Mouse (Mus musculus) heart, adult 11 months (tissue): ENCODE results near the gene Cbs.

ENCODE experiments used
- DNase-seq: peaks from one replicate; pipeline ENCODE4 v3.0.0; 2022

Cbs gene

DNA sequence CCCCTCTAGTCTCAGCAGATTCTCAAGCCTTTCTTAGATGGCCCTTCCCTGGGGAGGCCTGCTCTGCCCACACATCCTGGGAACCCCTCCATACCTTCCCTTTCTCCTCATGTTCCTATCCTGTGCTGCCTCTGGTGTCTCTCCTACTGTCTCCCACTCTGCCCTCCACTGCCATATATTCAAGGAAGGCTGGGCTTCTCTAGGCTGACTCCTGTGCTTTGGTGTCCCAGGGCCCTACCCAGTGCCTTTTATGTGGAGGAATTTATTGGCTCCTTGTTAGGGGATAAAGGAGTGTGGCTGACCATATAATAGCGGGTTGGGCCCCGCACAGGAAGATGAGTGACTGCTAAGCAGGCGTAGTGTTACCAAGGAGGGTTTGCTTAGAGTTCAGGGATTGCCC is 53.9 kb downstream of the Cbs start:
- no peak for DNase-seq

GRCm38 (mm10) chr17:31580344-31580743 is 56.7 kb downstream of the Cbs start:
- DNase-seq, result no peak

DNA sequence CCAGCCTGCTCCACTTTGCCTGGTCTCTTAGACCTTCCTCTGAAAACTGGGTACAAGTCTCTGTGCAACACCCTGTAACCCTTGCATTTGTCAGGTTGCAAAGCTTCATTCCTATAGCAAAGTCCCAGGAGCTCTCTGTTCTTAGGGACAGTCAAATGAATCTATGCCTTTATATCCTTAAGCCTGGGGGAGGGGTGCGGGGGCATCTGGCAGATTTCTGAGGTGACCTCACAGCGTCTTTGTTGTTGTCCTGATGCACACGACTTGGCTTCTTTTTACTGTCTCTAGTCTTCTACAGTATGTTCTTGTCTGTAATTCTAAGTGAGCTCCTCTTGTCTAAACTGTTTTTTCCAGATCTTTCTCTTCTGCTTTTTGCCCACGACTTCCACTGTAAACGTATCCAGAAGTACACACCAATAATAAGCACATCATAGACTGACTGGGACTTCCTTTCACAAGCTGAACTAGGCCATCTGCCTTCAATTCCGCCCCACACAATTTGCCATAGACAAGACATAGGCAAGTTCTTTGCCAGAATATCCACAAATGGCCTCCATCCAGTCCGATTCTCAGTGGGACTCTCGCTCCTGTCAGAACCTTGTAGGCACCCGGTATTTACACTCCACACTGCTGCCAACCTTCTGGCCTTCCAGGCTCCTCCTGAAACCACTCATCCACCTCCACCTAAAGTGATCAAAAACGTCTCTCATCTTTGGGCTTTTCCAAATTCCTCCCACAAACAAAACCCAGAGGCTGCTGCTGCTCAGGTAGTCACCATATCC is 60.5 kb downstream of the Cbs start:
- DNase-seq, result no peak

DNA sequence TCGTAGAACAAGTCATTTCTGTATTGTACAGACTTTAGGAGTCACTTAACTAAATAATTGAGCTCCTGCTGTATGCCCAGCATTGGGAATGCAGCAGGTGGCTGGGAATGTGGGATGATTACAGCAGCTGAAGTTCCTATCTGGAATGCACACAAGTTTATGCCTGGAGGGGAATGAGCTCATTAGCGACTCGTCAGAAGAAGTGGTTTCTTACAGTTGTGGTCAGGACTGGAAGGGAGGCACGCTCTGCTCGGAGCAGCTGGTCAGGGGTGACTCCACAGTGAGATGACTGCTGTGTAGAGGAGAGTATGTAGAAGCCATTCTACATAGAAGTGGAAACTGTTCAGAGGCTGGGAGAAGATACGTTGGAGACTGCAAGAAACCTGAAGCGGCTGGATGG is 62.4 kb downstream of the Cbs start:
- no peak for DNase-seq

DNA sequence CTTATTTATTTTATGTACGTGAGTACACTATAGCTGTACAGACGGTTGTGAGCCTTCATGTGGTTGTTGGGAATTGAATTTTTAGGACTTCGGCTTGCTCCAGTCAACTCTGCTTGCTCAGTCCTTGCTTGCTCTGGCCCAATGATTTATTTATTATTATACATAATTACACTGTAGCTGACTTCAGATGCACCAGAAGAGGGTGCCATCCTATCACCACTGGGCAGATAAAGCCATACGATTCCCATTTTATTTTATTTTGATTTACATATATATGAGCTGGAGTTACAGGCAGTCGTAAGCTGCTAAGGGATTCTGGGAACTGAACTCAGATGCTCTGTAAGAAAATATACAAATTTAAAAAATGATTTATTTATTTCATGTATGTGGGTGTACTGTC is 65.3 kb downstream of the Cbs start:
- no peak for DNase-seq

DNA sequence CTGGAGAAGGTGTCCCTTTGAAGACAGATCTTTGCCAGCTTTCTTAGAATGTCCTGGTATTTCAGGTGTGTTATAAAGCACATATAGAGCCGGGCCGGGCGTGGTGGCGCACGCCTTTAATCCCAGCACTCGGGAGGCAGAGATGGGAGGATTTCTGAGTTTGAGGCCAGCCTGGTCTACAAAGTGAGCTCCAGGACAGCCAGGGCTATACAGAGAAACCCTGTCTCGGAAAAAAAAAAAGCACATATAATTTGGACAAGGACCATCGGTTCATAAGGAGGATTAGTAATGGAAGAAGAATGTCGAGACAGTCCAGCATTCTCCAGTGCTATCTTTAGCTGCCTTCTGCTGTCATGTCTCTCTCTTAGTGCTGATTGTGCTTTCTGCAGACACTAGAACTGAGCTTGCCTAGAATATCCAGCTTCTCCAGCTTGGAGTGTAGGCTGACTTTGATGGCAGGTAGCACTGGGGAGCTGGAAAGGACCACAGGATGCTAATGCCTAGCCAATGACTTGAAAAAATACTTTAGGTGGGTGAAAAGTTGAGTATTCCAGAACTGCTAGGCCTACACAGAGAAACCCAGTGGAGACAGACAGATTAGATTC is 66.6 kb downstream of the Cbs start:
- no peak for DNase-seq

- no peak for DNase-seq
Measured at GRCm38 (mm10) chr17:31569756-31570155, 67.3 kb downstream of the Cbs start.

DNA sequence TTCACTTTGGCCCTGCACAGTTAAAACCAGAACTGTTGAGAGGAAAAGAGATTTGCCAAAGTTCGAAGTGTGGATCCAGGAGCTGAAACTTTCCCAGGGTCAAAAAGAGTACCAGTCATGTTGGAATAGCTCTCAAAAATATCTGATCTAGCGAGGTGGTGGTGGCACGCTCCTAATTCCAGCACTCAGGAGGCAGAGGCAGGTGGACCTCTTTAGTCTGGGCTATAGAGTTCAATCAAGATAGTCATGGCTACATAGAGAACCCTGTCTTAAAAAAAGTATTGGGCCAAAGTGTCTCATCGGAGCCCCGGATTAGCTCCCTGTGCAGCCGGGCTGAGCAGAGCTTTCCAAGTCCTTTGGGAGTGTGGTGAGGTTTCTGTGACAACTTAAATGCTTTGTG is 70.8 kb downstream of the Cbs start:
- DNase-seq, result peak; percentile 88

DNA sequence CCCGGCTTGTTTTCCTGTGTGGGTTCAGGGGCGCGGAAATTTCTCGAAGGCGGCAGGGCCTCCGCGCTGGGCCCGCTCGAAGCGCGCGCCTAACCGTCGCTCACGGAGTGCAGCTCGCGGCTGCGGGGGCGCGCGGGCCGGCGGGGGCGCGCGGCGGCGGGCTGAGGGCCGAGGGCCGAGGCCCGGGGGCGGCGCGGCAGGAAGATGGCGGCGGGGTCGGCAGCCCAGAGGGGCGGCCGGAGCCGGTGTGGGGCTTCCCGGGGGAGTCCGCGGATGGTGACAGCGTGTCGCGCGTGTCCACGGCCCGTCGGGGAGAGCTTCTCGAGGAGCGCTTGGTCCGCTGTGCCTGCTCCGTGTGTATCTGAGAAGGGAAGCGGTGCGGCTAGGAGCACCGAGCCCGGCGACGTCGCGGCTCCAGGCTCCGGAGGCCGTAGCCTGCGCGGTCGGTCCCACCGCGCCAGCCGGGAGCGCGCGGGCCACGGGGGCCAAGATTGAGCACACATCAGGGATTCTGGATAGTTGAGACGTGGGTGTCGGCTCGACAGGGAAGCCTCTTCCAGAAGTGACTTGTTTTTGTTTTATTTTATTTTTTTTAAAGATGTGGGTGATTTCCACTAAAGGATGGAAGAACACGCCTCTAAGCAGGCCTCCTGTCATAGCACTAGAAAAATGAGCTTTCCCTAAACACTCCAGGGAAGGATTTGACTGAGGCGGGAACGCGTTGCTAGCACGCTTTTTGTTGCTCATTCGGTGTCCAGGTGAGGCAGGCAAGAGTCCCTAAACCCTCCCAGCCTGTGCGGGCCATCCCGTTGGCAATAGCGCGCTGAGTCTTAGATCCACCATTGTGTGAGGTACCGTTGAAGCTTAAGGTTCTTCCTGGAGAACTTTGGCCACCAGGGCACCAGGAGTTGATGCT is 71.6 kb downstream of the Cbs start:
- DNase-seq, result peak; percentile 89

- DNase-seq, result no peak
Measured at GRCm38 (mm10) chr17:31564858-31565140, 72.2 kb downstream of the Cbs start.

DNA sequence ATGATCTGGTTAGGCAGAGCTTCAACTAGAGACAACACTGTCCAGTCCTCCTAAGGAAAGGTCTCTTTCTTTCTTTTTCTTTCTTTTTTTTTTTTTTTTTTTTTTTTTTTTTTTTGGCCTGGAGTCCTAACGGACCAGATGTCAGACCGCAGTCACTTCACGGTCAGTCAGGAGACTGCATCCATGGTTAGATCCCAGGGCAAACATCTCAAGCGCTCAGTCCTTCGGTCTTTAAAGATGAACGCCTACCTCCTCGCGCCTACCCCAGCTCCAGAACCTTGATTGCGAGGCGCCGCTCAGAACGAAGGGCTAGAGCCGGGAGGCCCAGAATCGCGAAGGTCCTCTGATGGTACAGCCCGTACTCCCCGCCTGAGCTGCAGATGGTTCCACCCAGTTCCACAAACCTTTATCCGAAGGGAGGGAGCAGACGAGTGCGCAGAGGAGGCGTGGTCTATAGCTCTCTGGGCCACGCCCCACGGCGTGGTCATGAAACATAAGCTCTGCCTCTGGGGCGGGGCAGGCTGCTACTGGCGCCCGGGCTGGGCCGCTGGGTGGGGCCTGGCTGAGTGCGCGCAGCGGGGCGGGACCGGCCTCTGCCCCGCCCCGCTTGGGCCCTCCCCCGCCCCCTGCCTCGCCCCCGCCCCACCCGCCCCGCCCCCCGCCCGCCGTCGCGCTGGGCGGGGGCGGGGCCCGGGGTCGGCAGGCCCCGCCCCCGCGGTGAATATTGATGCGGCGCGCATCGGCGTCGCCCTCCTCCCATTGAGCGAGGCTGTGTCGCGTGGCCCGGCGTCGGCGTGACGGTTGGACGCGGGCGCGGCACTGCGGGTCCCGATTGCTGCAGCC is 72.8 kb downstream of the Cbs start, which contains the start of gene Pknox1:
TSS of gene Pknox1 (plus strand) at position 720 of the 843 bp plus-strand sequence.
- peak; percentile 100 for DNase-seq

- DNase-seq, result peak; percentile 95
Measured at GRCm38 (mm10) chr17:31563632-31564014, 73.4 kb downstream of the Cbs start.

- peak; percentile 94 for DNase-seq
Measured at GRCm38 (mm10) chr17:31559021-31559789, 77.8 kb downstream of the Cbs start.
